Mouse (Mus musculus) splenic B cell, adult 2 months (primary cell): ENCODE data around the gene Oaz1.

Source experiments
- DNase-seq: peaks from one replicate; pipeline ENCODE4 v3.0.0-alpha.2; 2011; ENCODE audit warnings: low read depth, low spot score
- H3K27me3 ChIP-seq: 2 replicates; pipeline ENCODE4 v1.6.1; 2012; ENCODE audit warnings: mild to moderate bottlenecking, low read length, moderate library complexity, mixed read lengths; ENCODE audit not compliant: control insufficient read depth, poor library complexity, insufficient read depth, severe bottlenecking
- H3K36me3 ChIP-seq: 2 replicates; pipeline ENCODE4 v1.6.1; 2012; ENCODE audit warnings: mild to moderate bottlenecking, low read length, moderate library complexity, mixed read lengths; ENCODE audit not compliant: control insufficient read depth, poor library complexity, insufficient read depth, severe bottlenecking

The Oaz1 gene

GRCm38 (mm10) chr10:80826151-80827062 lies at the start of gene Oaz1:
Oaz1 (plus strand) TSS chr10:80826656.
- Histone ChIP-seq H3K27me3 (no peaks in the 10 kb centered on the region), H3K36me3 (peaks cover 2% of the 10 kb centered on the region; the same call in 1 of the 2 replicates)
- peak; percentile 99 for DNase-seq

GRCm38 (mm10) chr10:80777123-80777522 lies 49.3 kb upstream of the Oaz1 start:
- H3K27me3 ChIP-seq: no peaks in the 10 kb centered on the region
- H3K36me3 ChIP-seq: peaks cover 19% of the 10 kb centered on the region
- DNase-seq: no peak

GRCm38 (mm10) chr10:80779565-80779964 lies 46.9 kb upstream of the Oaz1 start:
- no peaks in the 10 kb centered on the region for H3K27me3 ChIP-seq
- H3K36me3 ChIP-seq: peaks cover 7% of the 10 kb centered on the region
- no peak for DNase-seq

- no peak for DNase-seq
- Histone ChIP-seq H3K27me3 (no peaks in the 10 kb centered on the region), H3K36me3 (peaks cover 7% of the 10 kb centered on the region)
Measured at GRCm38 (mm10) chr10:80784302-80784701, 42.2 kb upstream of the Oaz1 start.

GRCm38 (mm10) chr10:80784871-80785270 lies 41.6 kb upstream of the Oaz1 start:
- Histone ChIP-seq H3K36me3 (peaks cover 9% of the 10 kb centered on the region), H3K27me3 (no peaks in the 10 kb centered on the region)
- no peak for DNase-seq

GRCm38 (mm10) chr10:80785963-80786362 lies 40.5 kb upstream of the Oaz1 start:
- Histone ChIP-seq H3K36me3 (peaks cover 11% of the 10 kb centered on the region), H3K27me3 (no peaks in the 10 kb centered on the region)
- no peak for DNase-seq

- DNase-seq: no peak
- Histone ChIP-seq H3K36me3 (peaks cover 11% of the 10 kb centered on the region), H3K27me3 (no peaks in the 10 kb centered on the region)
Measured at GRCm38 (mm10) chr10:80787517-80787916, 38.9 kb upstream of the Oaz1 start.

- peaks cover 7% of the 10 kb centered on the region for H3K36me3 ChIP-seq
- H3K27me3 ChIP-seq: no peaks in the 10 kb centered on the region
- DNase-seq: no peak
Measured at GRCm38 (mm10) chr10:80790761-80791404, 35.6 kb upstream of the Oaz1 start.

- H3K27me3 ChIP-seq: no peaks in the 10 kb centered on the region
Measured at GRCm38 (mm10) chr10:80791476-80792174, 34.8 kb upstream of the Oaz1 start.

GRCm38 (mm10) chr10:80792175-80793032 lies 34.1 kb upstream of the Oaz1 start:
- peaks cover 7% of the 10 kb centered on the region for H3K36me3 ChIP-seq
- H3K27me3 ChIP-seq: no peaks in the 10 kb centered on the region
- DNase-seq: no peak

More at GRCm38 (mm10) chr10:80791476-80792174, 34.8 kb upstream of the Oaz1 start:
- DNase-seq: no peak
- peaks cover 7% of the 10 kb centered on the region for H3K36me3 ChIP-seq

GRCm38 (mm10) chr10:80793033-80793784 lies 33.2 kb upstream of the Oaz1 start:
- no peaks in the 10 kb centered on the region for H3K27me3 ChIP-seq
- no peak for DNase-seq
- peaks cover 7% of the 10 kb centered on the region for H3K36me3 ChIP-seq

- H3K27me3 ChIP-seq: no peaks in the 10 kb centered on the region
- H3K36me3 ChIP-seq: peaks cover 7% of the 10 kb centered on the region
- DNase-seq: no peak
Measured at GRCm38 (mm10) chr10:80793803-80794202, 32.7 kb upstream of the Oaz1 start.

- Histone ChIP-seq H3K36me3 (peaks cover 5% of the 10 kb centered on the region), H3K27me3 (no peaks in the 10 kb centered on the region)
- no peak for DNase-seq
Measured at GRCm38 (mm10) chr10:80794750-80795149, 31.7 kb upstream of the Oaz1 start.
